Mouse (Mus musculus): Measurements from ENCODE around the gene Vav2. TPM values are rescaled to one million over a fixed set of nuclear protein-coding genes. Genes with fewer than 3 reads are reported as not detected.

The Vav2 gene
- polyA plus RNA-seq, 1 experiment from 2014 or later, result 7.1 TPM

- Histone ChIP-seq H3K36me3 (ENCODE audit: control insufficient read depth, insufficient read depth, low read length) (peaks cover 29% of the 10 kb centered on the region), H3K4me3 (ENCODE audit: low read depth, low read length) (no peak overlapping the region), H3K27ac (replicated peaks; ENCODE audit: low read depth, low read length) (no peak overlapping the region), H3K4me2 (ENCODE audit: low read depth, low read length) (no peak overlapping the region), H3K4me1 (ENCODE audit: control insufficient read depth, insufficient read depth, low read length) (peaks cover 16% of the 10 kb centered on the region), H3K27me3 (replicated peaks; ENCODE audit: control insufficient read depth, insufficient read depth, low read length) (no peaks in the 10 kb centered on the region), H3K9me3 (ENCODE audit: control insufficient read depth, low read length) (no peaks in the 10 kb centered on the region), H3K9ac (ENCODE audit: low read depth, low read length) (no peak overlapping the region)
- ATAC-seq (ENCODE audit: low read depth), result no peak
- DNase-seq (ENCODE audit: low spot score), result no peak
- 65% methylated on average over 4 of the region's 4 CpGs for WGBS
These were observed 42.6 kb upstream of the Vav2 start for GRCm38 (mm10) chr2:27469292-27469990.

- no peaks in the 10 kb centered on the region for H3K27me3 ChIP-seq (replicated peaks; ENCODE audit: control insufficient read depth, insufficient read depth, low read length)
- 90% methylated on average over 4 of the region's 4 CpGs for WGBS
- H3K4me1 ChIP-seq (ENCODE audit: control insufficient read depth, insufficient read depth, low read length), result no peaks in the 10 kb centered on the region
- DNase-seq (ENCODE audit: low spot score) (no peak), ATAC-seq (ENCODE audit: low read depth) (no peak)
- H3K27ac ChIP-seq (replicated peaks; ENCODE audit: low read depth, low read length), result no peak overlapping the region
- H3K9ac ChIP-seq (ENCODE audit: low read depth, low read length), result no peak overlapping the region
- no peak overlapping the region for H3K4me2 ChIP-seq (ENCODE audit: low read depth, low read length)
- H3K9me3 ChIP-seq (ENCODE audit: control insufficient read depth, low read length), result no peaks in the 10 kb centered on the region
- no peak overlapping the region for H3K4me3 ChIP-seq (ENCODE audit: low read depth, low read length)
- peaks cover 82% of the 10 kb centered on the region for H3K36me3 ChIP-seq (ENCODE audit: control insufficient read depth, insufficient read depth, low read length)
These were observed 36.1 kb upstream of the Vav2 start for GRCm38 (mm10) chr2:27462901-27463300.

DNA sequence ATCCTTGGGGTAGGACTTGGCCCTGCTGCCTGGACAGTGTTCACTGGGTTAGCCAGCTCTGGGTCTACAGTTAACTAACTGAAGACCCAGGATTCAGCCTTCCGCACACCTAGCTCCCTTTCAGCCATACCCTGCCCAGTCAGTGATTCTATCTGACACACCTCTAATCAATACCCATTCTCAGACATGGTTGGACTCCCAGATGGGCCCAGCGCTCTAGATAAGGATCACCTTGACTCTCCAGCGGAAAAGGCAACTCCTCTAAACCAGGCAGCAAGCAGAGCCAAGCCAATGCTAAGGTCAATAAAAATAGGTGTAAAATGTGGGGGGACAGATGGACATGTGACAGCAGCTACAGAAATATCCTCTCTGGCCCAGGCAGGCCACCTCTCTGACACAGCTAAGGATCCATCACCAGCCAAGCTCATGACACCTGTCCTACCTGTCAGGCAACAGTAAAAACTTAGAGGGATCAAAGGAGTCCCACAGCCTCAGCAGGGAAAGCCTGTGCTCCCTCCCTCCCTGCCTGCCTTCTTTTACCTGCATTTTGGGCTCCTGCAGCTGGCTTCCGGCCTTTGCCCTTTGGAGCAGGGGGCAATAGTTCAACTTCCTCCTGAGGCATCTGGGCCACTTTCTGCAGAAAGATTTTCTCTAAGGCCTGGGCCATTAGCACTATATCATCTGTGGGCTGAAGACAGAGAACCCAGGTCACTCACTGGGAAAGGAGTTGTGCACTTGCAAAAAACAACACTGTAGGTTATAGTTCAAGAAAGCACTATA, 35.2 kb upstream of the Vav2 start:
- no peak overlapping the region for H3K4me2 ChIP-seq (ENCODE audit: low read depth, low read length)
- H3K9me3 ChIP-seq (ENCODE audit: control insufficient read depth, low read length), result no peaks in the 10 kb centered on the region
- H3K4me1 ChIP-seq (ENCODE audit: control insufficient read depth, insufficient read depth, low read length), result no peaks in the 10 kb centered on the region
- no peak for ATAC-seq (ENCODE audit: low read depth)
- H3K36me3 ChIP-seq (ENCODE audit: control insufficient read depth, insufficient read depth, low read length), result peaks cover 90% of the 10 kb centered on the region
- H3K9ac ChIP-seq (ENCODE audit: low read depth, low read length), result no peak overlapping the region
- no peak overlapping the region for H3K27ac ChIP-seq (replicated peaks; ENCODE audit: low read depth, low read length)
- no peaks in the 10 kb centered on the region for H3K27me3 ChIP-seq (replicated peaks; ENCODE audit: control insufficient read depth, insufficient read depth, low read length)
- no peak overlapping the region for H3K4me3 ChIP-seq (ENCODE audit: low read depth, low read length)
- 85% methylated on average over 4 of the region's 4 CpGs for WGBS
- no peak for DNase-seq (ENCODE audit: low spot score)

DNA sequence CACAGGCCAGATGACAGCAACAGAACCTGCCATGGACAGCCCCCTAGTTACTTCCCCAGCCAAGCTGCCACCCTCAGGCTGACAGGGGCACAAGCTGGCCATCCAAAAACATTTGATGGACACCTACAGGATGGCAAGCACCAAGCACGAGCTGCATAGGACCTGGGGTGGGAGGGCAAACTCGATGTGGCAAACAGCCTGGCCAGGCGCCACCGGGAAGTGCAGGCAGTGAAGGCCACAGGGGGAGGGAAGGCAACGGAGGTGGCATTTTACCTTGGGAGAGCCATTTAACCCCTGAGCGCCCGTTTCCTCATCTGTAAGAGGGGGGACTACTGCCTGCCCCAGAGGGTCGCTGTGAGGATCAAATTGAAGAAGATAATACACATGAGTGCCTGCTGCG, 33.8 kb upstream of the Vav2 start:
- Histone ChIP-seq H3K27ac (replicated peaks; ENCODE audit: low read depth, low read length) (no peak overlapping the region), H3K36me3 (ENCODE audit: control insufficient read depth, insufficient read depth, low read length) (peaks cover 93% of the 10 kb centered on the region), H3K27me3 (replicated peaks; ENCODE audit: control insufficient read depth, insufficient read depth, low read length) (no peaks in the 10 kb centered on the region), H3K4me1 (ENCODE audit: control insufficient read depth, insufficient read depth, low read length) (no peaks in the 10 kb centered on the region), H3K4me3 (ENCODE audit: low read depth, low read length) (no peak overlapping the region), H3K9me3 (ENCODE audit: control insufficient read depth, low read length) (no peaks in the 10 kb centered on the region), H3K4me2 (ENCODE audit: low read depth, low read length) (no peak overlapping the region), H3K9ac (ENCODE audit: low read depth, low read length) (no peak overlapping the region)
- WGBS, result 69% methylated on average over 9 of the region's 9 CpGs
- no peak for DNase-seq (ENCODE audit: low spot score)
- ATAC-seq (ENCODE audit: low read depth), result no peak

DNA sequence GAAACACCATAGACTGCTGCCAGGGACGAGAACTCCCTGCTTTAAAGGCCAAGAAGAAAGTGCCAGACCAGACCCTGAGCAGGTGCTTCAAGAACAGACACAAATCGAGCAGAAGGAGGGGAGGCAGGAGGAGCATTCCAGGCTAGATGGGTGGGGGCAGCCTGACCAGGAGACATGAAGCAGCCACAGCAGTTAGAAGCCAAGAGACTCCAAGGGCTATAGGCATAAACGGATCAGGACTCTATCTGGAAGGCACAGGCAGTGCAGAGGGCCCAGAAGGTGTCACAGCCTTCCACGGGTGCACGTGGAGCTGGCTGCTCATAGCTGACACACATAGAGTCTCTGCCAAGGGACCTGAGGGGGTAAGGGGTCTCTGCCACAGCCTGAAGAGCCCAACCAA, 33.3 kb upstream of the Vav2 start:
- H3K27me3 ChIP-seq (replicated peaks; ENCODE audit: control insufficient read depth, insufficient read depth, low read length), result no peaks in the 10 kb centered on the region
- H3K4me1 ChIP-seq (ENCODE audit: control insufficient read depth, insufficient read depth, low read length), result no peaks in the 10 kb centered on the region
- H3K4me3 ChIP-seq (ENCODE audit: low read depth, low read length), result no peak overlapping the region
- H3K4me2 ChIP-seq (ENCODE audit: low read depth, low read length), result no peak overlapping the region
- peaks cover 93% of the 10 kb centered on the region for H3K36me3 ChIP-seq (ENCODE audit: control insufficient read depth, insufficient read depth, low read length)
- no peaks in the 10 kb centered on the region for H3K9me3 ChIP-seq (ENCODE audit: control insufficient read depth, low read length)
- DNase-seq (ENCODE audit: low spot score), result no peak
- ATAC-seq (ENCODE audit: low read depth), result no peak
- no peak overlapping the region for H3K27ac ChIP-seq (replicated peaks; ENCODE audit: low read depth, low read length)
- H3K9ac ChIP-seq (ENCODE audit: low read depth, low read length), result no peak overlapping the region
- 88% methylated on average over 5 of the region's 5 CpGs for WGBS

- 88% methylated on average over 7 of the region's 7 CpGs for WGBS
- Histone ChIP-seq H3K27ac (replicated peaks; ENCODE audit: low read depth, low read length) (no peak overlapping the region), H3K36me3 (ENCODE audit: control insufficient read depth, insufficient read depth, low read length) (peaks cover 96% of the 10 kb centered on the region), H3K9me3 (ENCODE audit: control insufficient read depth, low read length) (no peaks in the 10 kb centered on the region), H3K9ac (ENCODE audit: low read depth, low read length) (no peak overlapping the region), H3K4me2 (ENCODE audit: low read depth, low read length) (no peak overlapping the region), H3K4me1 (ENCODE audit: control insufficient read depth, insufficient read depth, low read length) (no peaks in the 10 kb centered on the region), H3K4me3 (ENCODE audit: low read depth, low read length) (no peak overlapping the region), H3K27me3 (replicated peaks; ENCODE audit: control insufficient read depth, insufficient read depth, low read length) (no peaks in the 10 kb centered on the region)
- ATAC-seq (ENCODE audit: low read depth), result no peak
- DNase-seq (ENCODE audit: low spot score), result no peak
These were observed 32.9 kb upstream of the Vav2 start for GRCm38 (mm10) chr2:27459735-27460134.

DNA sequence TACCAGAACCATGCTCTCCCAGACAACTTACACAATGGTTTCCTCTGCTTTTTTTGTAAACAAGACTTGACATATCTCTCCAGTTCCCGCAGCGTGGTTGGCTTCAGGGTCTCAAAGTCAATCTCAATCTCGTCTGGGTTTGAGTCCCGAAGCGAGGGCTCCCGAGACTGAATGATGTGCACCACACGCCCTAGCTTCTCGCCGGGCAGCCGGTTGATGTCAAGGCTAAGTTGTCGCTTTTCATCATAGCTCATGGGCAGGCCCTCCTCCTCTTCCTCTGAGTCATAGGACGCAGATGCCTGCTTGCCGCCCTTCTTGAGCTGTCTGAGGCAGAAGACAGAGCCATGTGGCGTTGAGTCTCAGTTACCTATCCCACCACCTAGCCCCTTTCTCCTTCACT, 23.4 kb upstream of the Vav2 start:
- ATAC-seq (ENCODE audit: low read depth), result no peak
- H3K4me3 ChIP-seq (ENCODE audit: low read depth, low read length), result no peak overlapping the region
- H3K27ac ChIP-seq (replicated peaks; ENCODE audit: low read depth, low read length), result no peak overlapping the region
- no peaks in the 10 kb centered on the region for H3K4me1 ChIP-seq (ENCODE audit: control insufficient read depth, insufficient read depth, low read length)
- no peak for DNase-seq (ENCODE audit: low spot score)
- no peak overlapping the region for H3K4me2 ChIP-seq (ENCODE audit: low read depth, low read length)
- WGBS, result 83% methylated on average over 14 of the region's 14 CpGs
- H3K9ac ChIP-seq (ENCODE audit: low read depth, low read length), result no peak overlapping the region
- H3K27me3 ChIP-seq (replicated peaks; ENCODE audit: control insufficient read depth, insufficient read depth, low read length), result no peaks in the 10 kb centered on the region
- peaks cover 98% of the 10 kb centered on the region for H3K36me3 ChIP-seq (ENCODE audit: control insufficient read depth, insufficient read depth, low read length)
- no peaks in the 10 kb centered on the region for H3K9me3 ChIP-seq (ENCODE audit: control insufficient read depth, low read length)

GRCm38 (mm10) chr2:27447782-27448181, 20.9 kb upstream of the Vav2 start:
- Histone ChIP-seq H3K9me3 (ENCODE audit: control insufficient read depth, low read length) (no peaks in the 10 kb centered on the region), H3K27ac (replicated peaks; ENCODE audit: low read depth, low read length) (no peak overlapping the region), H3K9ac (ENCODE audit: low read depth, low read length) (no peak overlapping the region), H3K4me3 (ENCODE audit: low read depth, low read length) (no peak overlapping the region), H3K27me3 (replicated peaks; ENCODE audit: control insufficient read depth, insufficient read depth, low read length) (no peaks in the 10 kb centered on the region), H3K4me1 (ENCODE audit: control insufficient read depth, insufficient read depth, low read length) (peaks cover 7% of the 10 kb centered on the region), H3K4me2 (ENCODE audit: low read depth, low read length) (no peak overlapping the region), H3K36me3 (ENCODE audit: control insufficient read depth, insufficient read depth, low read length) (peaks cover 85% of the 10 kb centered on the region)
- DNase-seq (ENCODE audit: low spot score) (no peak), ATAC-seq (ENCODE audit: low read depth) (no peak)
- 85% methylated on average over 5 of the region's 5 CpGs for whole genome bisulfite sequencing

- Histone ChIP-seq H3K4me1 (ENCODE audit: control insufficient read depth, insufficient read depth, low read length) (peaks cover 9% of the 10 kb centered on the region), H3K27ac (replicated peaks; ENCODE audit: low read depth, low read length) (no peak overlapping the region), H3K4me2 (ENCODE audit: low read depth, low read length) (no peak overlapping the region), H3K4me3 (ENCODE audit: low read depth, low read length) (no peak overlapping the region), H3K36me3 (ENCODE audit: control insufficient read depth, insufficient read depth, low read length) (peaks cover 75% of the 10 kb centered on the region), H3K27me3 (replicated peaks; ENCODE audit: control insufficient read depth, insufficient read depth, low read length) (no peaks in the 10 kb centered on the region), H3K9ac (ENCODE audit: low read depth, low read length) (no peak overlapping the region), H3K9me3 (ENCODE audit: control insufficient read depth, low read length) (no peaks in the 10 kb centered on the region)
- ATAC-seq (ENCODE audit: low read depth), result no peak
- 91% methylated on average over 8 of the region's 8 CpGs for WGBS
- DNase-seq (ENCODE audit: low spot score), result no peak
These were observed 20.0 kb upstream of the Vav2 start for GRCm38 (mm10) chr2:27446812-27447211.

Data from embryonic facial prominence, embryonic 14.5 days (tissue).